Mouse (Mus musculus) olfactory bulb, adult 2 months (tissue): ENCODE measurements around the gene Wtap.

Source experiments
- CTCF ChIP-seq: fragments of 200-500 bp; IDR thresholded peaks from 2 replicates; pipeline ENCODE4 v1.5.1; 2012; ENCODE audit warnings: low read depth, mild to moderate bottlenecking, low read length, moderate library complexity; ENCODE audit not compliant: insufficient read depth
- POLR2A ChIP-seq: fragments of 200-500 bp; IDR thresholded peaks from 2 replicates; pipeline ENCODE4 v1.6.1; 2012; ENCODE audit warnings: mild to moderate bottlenecking, low read depth, low read length, moderate library complexity; ENCODE audit not compliant: insufficient read depth

GRCm38 (mm10) chr17:12997890-12998289, 3.9 kb upstream of the Wtap start:
- TF ChIP-seq CTCF (no peak), POLR2A (no peak)
